Mouse (Mus musculus) frontal cortex, postnatal 25 days (tissue): ENCODE data around the gene Naa80.

ENCODE experiments used
- DNase-seq, 2 experiments: peaks; one replicate each; pipeline ENCODE4 v3.0.0; 2022; ENCODE audit warnings: low spot score in 2 of 2

Gene Naa80

GRCm38 (mm10) chr9:107596619-107597569 is 18.2 kb downstream of the Naa80 start:
- no peak for DNase-seq

DNA sequence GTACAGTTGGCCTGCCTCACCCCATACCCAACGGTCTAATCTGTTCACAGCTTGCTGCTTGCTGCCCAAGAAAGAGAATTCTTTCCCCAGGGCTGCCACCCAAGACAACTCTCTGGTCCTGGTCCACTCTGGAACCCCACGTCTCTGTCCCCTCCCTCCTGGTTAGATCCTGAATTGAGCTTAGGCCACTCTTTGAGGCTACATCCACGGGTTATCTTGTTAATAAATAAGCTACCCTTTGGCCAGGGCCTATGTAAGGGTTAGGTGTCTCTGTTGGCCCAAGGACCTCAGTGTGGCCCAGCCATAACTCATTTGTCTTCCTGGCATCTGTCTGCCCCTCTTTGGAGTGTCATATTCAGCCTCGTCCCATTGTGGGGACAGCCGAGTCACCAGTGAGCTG is 19.7 kb downstream of the Naa80 start:
- no peak for DNase-seq

DNA sequence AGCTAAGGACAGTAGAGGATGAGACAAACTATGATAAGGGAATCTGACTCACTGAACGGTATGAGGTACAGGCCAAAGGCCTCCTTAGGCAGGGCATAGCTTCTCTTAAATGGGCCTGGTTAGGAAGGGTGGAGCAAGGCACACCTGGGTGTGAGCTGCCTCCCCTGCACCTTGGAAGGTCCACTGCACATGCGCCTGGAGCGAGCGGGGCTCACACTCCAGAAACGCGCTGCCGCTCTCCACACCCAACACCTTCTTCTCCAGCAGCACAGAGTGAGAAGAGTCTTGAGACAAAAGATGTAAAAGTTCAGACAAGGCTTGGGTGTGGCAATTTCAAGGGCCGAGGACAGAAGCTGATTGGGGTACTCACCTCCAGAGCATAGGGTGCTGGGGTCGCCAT is 20.7 kb downstream of the Naa80 start:
- no peak for DNase-seq

DNA sequence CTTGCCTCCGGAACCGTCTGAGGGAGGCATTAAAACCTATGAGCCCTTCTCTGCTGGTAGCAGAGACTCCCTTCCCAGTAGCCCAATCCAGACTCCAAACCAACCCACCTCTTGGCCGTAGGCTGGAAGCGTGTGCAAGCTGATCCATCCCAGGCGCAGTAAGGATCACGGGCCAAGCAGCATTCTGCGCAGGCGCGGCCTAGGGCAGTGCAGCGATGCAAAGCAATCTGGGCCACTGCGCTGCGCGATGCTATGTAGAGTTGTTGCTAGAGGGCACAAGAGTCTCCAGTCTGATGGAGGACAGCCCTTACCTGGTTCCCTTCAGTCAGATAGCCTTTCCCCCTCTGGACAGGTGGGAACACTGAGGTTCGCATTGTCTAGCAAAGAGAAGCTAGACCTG is 21.2 kb downstream of the Naa80 start:
- no peak for DNase-seq

- DNase-seq, result no peak
These were observed 22.1 kb downstream of the Naa80 start for GRCm38 (mm10) chr9:107600745-107601144.

GRCm38 (mm10) chr9:107601275-107601674 is 22.6 kb downstream of the Naa80 start:
- DNase-seq, result no peak

GRCm38 (mm10) chr9:107602068-107602648 is 23.5 kb downstream of the Naa80 start:
- DNase-seq, result peak; percentile 93 to 95

- DNase-seq, result no peak
These were observed 24.6 kb downstream of the Naa80 start for GRCm38 (mm10) chr9:107603251-107603650.

DNA sequence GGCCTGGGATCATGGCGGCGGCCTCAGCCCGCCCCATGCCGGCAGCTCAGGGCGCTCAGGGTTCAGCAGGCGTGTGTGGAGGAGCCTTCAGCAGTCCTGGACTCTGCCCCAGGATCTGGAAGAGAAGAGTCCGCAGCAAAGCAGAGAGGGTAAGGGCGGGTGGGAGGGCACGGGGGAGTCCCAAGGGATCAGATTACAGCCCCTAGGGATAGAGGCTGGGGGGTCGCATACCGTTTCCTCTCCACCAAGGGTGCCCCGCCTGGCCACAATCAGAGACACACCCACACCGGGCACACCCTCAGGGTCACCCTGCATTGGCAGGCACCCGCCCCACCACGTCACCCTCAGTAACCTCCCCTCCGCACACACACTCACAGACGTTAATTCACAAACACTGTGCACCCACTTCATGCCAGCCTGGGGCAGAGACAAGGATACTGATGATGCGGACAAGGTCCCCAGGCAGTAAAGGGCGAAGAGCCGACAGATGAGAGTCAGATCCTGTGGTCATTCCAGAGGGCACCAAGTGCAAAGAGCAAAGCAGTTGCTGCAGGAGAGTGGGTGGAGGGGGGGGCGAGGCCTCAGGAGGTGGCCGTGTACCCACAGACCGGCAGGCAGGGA is 26.5 kb downstream of the Naa80 start:
- no peak for DNase-seq

DNA sequence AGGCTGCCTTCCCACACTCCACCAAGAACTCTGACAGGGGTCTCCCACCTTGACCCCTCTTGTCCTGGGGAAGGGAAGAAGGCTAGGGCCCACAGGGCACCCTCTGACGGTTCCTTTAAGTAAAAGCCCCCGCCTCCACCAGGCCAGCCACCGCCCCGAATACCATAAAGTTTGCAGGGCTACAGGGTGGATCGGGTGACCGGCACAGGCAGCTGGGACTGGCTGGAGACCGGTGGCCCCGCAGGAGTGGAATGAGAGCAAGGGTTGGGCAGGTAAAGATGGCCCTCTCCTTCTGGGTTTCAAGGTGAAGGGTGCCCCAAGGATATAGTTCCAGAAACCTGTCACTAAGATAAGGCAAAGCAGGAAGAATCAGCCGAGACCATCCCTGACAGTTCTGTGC is 27.9 kb downstream of the Naa80 start:
- DNase-seq, result no peak

DNA sequence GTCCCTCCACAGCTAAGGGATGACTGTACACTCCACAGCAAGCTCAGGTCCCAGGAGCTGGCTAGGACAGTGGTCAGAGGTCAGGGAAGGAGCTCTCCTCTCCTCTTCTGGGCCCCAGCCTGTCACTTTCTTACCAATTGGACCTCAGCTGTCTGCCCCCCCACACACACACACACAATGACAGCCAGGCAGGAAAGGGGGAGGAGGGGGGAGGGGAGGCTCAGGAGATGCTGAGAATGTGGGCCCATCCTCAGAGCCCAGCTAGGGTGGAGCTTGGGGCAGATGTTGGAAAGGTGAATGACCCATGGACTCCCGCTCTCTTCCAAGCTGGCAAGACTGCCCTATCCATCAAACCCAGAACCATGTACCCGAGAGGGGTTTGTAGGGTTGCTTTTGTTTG is 28.3 kb downstream of the Naa80 start:
- no peak for DNase-seq

DNA sequence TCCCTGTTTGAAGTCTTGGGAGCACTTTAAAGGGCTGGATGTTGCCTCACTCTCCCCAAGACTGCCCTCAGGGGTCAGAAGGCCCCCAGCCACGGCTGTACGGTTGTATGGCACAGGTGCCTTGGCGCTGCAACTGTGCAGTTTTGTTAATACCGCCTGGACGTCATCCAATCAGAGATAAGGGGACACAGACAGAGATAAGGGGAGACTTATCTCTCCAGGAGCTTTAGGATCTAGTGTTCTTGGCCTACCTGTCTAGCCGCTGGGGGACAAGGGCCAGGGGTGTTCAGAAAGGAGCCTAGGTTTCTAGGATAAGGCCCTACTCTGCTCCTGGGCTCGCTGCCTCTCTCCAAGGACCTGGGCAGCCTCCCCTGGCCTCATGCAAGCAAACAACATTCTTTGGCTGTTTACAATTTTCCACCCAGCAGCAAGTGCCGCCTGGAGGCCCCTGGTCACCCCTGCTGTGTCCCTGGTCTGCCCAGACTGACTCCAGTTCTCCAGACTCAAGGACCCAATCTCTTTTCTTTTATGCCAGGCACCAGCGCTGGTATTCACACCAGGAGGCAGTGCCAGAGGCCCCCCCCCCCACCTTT is 29.1 kb downstream of the Naa80 start:
- DNase-seq, result no peak

GRCm38 (mm10) chr9:107608741-107609432 is 30.2 kb downstream of the Naa80 start, which contains the start of gene Sema3b:
Gene Sema3b (minus strand): TSS chr9:107609229.
- DNase-seq, result no peak

DNA sequence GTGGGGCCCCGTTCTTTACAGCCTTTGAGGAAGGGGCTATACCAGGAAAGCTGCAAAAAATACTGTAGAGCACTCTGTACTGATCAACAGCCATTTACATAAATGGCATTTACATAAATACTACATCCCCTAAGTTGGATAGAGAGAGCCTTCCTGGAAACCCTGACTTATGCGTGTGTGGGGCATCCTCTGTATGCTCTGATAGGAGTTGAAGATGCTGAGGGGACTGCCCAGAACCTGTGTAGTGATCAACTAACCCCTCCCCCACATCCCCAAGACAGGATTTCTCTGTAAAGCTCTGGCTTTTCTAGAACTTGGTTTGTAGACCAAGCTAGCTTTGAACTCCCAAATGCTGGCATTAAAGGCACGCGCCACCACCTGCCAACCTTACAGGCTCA is 30.7 kb downstream of the Naa80 start:
- no peak for DNase-seq

- DNase-seq, result no peak
These were observed 32.9 kb downstream of the Naa80 start for GRCm38 (mm10) chr9:107611456-107612190.

- peak; percentile 94 to 99 for DNase-seq
These were observed 33.7 kb downstream of the Naa80 start for GRCm38 (mm10) chr9:107612191-107612944.

DNA sequence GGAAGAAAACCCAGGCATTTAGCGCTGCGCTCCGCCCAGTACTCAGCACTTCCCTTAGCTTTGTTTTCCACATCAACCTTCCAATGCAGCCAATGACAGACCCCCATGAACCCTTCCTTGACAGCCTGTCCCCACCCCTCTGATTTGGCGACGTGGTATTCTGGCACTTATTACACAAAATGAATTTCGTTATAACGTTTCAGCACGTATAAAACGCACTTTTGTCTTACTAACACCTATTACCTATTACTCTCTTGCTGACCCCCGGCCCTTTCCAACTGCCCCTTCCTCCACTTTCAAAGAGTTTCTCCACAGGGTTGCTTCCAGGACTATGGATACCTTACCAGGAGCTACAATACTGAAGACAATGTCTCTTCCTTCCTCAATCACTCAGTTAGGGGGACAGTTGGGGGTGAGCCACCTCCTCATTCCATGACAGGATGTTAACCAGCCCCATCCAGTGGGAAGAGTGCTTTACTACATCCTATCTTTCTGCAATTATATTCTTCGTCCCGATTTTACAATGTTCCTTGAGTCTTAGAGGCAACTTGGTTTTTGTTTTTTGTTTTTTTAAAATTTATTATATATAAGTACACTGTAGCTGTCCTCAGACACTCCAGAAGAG is 34.4 kb downstream of the Naa80 start:
- no peak for DNase-seq

DNA sequence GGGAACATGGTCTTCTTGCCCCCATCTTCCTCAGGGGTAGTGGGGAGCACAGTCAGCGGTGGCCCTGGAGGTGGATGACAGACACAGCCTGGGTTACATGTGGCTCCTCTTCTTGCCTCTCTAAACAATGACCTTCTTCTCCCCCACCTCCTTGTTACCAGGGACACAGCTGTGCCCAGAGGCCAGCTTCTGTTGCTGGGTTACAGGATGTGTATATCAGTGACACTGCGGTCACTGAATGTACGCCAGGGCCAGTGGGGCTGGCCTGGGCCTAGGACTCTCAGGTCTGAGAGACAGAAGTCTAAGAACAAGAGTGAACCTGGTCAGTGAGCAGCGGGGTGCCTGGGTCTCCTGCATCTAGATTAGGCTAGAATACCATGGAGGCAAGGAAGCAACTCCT is 36.3 kb downstream of the Naa80 start:
- no peak for DNase-seq

DNA sequence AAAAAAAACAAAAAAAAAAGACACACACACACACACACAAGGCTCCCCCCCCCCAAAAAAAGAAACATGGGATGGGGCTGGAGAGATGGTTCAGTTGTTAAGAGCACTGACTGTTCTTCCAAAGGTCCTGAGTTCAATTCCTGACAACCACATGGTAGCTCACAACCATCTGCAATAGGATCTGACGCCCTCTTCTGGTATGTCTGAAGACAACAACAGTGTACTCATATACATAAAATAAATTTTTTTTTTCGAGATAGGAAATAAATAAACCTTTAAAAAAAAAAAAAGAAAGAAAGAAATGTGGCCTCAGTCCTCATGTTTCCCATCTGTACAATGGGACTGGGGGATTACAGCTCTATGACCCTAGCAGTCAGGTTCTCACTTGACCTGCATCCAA is 38.8 kb downstream of the Naa80 start:
- no peak for DNase-seq

- DNase-seq, result no peak
These were observed 39.4 kb downstream of the Naa80 start for GRCm38 (mm10) chr9:107618098-107618497.
